Mouse (Mus musculus) cerebellum, postnatal 25 days (tissue): ENCODE data around the gene Gm9945.

Source experiments
- DNase-seq, 2 experiments: peaks; one replicate each; pipeline ENCODE4 v3.0.0; 2021; ENCODE audit warnings: mixed read lengths in 2 of 2

Gene Gm9945

DNA sequence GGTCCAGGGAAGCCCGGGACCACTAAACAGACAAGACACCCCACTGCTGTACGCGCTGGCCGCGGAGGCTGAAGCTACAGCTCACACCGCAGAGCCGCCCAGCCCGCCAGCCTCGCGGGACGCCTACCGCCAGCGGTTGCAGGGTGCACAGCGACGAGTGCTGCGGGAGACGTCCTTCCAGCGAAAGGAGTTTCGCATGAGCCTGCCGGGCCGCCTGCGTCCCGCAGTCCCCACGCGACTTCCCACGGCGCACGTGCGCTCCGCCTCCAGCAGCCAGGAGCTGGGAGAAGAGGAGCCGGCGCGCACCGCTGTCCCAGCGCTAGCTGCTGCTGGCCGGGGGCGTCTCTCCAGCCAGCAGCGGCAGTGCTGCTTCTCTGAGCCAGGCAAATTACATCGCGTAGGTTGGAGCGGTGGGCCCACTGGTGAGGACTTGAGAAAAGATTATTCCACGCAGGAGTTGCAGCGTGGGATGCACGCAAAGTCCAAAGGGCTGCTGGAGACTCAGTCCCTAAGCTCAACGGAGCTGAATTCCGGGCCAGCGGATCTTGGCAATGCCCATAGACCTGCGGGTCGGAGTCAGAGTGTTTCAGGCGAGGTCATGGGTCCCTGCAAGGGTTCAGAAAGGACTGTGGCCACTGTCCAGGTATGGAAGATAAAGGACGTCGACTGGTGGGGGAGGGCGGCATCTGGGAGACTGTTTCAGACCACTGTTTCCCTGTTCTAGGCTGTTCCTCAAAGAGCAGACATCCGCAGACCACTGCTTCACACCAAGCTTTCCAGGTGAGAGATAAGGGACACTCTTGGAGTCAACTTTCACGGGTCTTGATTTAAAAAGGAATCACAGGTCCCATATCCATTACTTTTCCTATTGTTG is 16.2 kb upstream of the Gm9945 start:
- peak in 1 of 2 experiments; percentile 45 for DNase-seq

DNA sequence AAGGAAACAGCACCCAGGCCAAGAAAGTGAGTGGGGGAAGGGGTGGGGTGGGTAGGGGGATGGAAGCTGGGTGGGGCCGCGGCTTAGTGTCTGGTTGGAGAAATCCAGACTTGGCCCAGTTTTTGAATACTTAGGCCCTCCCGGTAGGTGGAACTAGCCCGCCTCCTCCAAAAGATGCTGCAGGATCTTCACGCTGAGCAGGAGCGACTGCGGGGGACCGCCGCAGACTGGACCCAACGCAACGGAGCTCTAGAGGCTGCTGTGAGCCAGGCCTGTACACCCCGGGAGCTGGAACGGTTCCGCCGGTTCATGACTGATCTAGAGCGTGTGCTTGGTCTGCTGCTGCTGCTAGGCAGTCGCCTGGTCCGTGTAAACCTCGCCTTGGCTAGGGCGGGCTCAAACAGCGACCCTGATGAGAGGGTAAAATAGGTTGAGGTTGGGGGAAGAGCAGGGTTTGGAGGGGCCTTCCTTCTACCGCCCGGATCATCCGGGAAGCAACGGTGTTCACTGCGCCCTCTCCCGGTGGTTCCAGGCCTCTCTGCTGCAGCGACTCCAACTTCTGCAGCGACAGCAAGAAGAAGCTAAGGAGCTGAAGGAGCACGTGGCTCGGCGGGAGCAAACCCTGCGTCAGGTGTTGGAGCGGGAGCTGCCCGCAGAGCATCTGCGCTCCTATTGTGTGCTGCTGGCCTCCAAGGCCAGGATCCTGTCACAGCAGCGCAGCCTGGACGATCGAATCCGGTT is 13.6 kb upstream of the Gm9945 start:
- peak; percentile 94 to 95 for DNase-seq

DNA sequence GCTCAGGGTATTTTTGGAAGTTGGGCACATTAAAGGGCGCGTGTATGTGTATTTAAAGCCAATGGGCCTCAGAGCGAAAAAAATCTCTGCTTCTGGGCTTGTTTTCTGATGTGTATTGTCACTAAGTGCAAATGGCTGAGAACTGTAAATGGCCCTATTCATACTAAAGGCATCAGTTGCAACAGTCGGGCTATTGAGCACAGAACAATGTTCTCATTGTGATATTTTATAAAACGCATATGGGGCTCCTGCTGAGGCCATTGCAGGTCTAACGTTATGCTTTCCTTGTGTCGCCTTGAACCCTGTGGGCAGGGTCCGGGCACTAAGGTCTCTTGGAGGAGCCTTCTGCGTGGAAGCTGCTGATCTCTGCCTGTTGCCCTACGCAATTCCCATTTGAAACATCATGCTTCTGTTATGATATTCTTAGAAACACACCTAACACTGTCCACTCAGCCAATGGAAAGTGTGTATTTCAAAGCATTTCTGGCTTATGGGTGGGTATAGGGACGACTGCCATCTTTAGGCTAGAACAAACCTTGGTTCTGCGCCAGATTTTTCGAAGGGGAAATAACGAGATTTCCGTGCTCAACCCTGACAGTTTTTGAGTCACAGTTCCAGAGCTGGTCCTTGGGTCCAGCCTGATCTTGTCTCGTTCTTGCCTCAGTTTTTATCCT is 10.5 kb upstream of the Gm9945 start:
- peak in 1 of 2 experiments; percentile 40 for DNase-seq

DNA sequence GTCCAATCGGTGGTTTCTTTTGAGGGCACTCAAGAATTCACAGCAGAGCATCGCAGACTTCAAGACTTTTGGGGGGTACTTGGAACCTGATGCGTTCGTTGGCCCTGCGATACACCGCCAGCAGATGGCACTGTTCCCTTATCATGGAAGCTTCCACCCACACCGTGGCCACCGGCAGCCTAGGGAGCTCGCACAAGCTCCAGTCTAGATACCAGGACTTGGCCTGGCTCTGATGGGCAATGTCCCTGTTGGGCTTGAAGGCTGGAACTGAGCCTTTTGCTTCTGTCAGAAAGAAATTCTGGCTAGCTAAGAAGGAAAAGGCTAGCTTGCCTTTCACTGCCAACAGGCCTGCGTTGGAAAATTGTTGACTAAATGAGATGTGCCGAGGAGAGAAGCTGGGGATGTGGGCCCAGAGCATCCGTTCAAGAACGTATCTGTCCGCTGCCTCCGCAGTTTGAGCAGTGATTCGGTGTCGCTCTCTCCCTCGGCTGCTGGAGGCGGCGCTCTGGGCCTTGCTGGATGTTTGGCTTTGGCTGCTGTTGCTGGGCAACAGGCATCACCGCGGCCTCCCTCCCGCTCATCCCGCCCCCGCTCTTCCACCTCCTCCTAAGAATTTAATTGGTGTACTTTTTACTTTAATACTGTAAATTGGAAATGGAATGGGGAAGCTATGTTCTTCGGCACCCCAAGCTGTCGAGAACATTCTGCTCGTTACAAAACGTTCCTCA is 9.8 kb upstream of the Gm9945 start, which contains the start of gene Gm9837:
Gene Gm9837 (minus strand): TSS at position 512 of the 728 bp plus-strand sequence.
- peak; percentile 94 to 97 for DNase-seq

DNA sequence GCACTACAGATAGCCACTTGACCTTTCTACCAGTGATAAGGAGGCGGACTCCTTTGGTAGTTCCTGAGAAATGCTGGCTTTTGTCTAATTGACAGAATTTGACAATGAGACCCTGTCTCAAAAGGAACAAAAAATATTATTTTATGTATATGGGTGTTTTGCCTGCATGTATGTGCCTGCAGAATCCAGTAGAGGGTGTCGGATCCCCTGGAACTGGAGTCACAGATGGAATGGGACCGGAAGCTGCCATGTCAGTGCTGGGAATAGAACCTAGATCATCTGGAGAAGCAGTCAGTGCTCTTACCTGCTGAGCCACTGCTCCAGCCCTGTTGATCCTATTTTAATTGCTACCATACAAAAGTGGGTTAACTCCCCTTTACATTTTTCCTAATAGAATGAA is 7.3 kb upstream of the Gm9945 start:
- no peak for DNase-seq

DNA sequence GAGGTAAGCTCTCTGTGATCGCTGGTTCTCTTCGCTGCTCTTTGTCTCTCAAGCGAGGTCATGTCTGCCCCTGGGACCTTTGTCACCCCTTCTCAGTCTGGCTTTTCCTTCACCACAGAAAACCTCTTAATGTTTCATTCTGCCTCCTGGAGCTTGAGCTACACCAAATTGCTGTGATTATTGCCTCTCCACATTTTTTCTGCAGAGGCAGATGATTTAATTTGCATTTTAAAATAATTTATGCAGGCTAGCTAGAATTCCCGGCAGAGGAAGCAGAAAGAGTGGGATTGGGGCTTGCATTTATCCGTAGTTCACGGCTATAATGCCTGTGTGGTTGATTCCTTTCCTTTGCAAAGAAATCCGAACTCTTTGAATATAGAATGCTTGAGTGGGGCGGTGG is 4.3 kb upstream of the Gm9945 start:
- no peak for DNase-seq

DNA sequence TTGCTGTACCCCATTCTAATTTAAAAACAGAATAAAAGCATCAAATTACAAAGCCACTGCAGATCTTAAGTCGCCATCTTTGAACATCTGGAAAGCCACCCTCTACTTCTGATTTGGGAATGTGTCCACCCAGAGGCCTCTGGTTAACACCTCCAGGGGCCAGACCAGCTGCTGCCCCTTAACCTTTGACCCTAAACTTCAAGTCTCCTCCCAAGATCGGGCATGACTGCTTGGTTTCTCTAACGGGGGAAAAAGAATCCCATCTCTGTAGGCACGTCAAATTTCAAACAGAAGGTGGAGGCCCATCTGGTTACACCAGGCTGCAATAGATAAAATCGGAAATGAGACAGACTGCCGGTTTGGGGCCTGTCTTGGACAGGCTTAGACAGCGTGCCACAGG is 2.1 kb upstream of the Gm9945 start:
- no peak for DNase-seq

DNA sequence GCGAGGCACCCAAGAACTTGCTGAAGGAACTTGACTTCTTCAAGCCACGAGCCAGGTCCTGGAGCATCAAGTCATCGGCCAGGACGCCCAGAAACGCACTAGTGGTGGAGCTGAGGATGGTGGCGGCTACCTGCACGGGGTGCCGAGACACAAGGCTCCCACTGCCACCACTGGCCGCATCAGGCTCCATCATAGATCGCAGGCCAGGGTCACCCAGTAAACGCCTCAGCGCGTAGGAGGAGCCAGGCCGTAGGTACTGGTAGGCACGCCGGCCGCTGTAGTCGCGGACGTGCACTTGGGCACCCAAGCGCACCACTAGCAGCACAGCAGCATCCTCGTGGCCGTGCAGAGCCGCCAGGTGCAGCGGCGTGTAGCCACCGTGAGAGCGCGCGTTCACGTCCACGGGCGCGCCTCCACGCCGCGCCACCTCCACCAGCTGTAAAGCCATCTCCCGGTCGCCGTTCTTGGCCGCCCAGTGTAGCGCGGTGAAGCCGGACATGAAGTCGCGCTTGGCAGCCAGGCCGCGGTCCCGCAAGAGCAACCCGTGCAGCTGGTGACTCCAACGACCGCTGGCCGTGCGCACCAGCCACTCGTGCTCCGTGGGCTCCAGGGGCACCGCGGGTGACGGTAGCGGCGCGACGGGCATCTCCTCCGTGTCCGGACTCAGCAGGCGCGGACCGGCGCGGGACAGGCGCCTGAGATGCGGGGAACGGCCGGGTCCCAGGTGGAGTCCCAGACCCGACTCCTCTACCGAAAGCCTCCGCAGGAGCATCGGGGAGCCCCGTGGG is 1.4 kb upstream of the Gm9945 start:
- DNase-seq = peak; percentile 77

DNA sequence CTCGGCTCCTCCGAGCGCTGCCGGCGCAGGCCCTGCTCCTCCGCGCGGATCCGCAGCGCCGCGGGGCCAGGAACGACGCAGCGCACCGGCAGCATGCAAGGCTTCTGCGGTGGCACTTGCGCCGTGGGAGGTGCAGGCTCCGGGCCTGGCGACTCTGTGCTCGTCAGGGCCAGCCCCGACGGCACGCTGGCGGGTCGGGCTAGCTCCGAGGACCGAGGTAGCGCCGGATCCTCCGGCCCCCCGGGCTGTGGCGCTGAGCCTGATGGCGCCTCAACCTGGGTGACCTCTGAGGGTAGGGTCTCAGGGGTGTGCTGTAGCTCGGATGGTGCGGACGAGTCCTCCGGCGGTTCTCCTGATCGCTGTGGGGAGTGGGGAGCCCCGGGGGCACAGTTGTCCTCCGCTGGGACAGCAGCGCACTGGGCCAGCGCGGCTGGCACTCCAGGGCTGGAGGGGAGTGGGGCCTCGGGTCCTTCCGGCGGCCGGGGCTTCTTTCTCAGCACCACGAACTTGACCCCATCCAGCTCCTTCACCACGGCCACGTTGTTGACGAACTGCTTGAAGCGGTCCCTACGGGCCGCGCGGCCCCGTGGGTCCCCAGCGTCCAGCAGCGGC is 689 bp upstream of the Gm9945 start:
- peak in 1 of 2 experiments; percentile 76 for DNase-seq

DNA sequence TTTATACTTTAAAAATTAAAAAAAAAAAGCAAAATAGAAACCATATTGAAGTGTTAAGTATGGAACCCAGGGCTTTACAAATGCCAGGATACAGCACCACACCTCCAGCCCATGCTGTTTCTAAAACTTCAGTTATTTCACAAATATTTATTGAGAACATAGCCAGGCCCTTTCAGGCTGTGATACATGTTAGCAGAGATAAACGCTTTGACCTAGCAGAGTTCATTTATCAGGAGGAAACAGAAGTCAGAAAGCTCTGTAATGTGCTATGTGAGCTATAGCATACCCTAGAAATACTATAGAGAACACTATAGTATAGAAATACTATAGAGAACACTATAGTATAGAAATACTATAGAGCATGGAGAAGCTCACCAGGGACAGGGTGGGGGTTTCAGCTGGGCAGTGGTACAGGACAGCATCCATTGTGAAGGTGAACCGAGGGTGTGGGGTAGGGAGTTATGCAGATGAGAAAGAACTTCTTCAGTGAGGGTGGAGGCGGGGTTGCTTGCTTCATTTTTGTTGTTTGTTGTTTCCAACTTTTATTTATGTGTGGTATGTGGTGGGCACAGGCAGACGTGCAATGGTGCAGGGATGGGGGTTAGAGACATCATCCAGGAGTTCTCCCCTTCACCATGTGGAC is 1.2 kb downstream of the Gm9945 start:
- DNase-seq = no peak

DNA sequence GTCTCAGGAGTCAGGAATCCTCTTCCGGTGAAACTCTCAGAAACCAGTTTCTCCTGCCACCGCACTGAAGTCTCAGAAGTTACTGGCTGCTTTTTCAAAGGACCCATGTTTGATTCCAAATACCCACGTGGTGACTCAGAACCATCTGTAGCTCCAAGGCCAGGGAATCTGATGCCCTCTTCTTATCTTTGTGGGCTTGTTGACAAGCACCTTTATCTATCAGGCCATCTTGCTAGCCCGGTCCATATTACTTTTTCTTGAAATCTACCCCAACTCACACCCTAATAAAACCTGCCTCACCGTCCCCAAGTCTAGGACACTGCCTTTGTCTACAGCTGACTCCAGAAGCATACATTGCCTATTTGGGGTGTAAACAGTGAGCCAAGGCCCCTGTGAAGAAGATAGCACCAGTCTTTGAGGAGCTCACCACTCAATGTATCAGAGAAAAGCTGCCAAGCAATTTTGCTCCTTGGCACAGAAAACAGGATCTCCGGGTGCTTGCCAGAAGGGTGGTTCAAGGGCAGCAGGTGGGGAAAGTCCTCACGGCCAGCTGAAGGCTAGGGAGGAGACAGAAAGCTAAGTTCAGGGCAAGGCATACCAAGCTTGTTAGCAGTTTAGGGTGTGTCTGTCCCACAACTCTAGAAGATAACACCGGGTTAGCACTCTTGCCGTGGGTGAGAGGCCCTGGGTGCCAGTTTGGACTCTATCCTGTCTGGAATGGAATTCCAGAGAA is 3.4 kb downstream of the Gm9945 start:
- peak; percentile 69 to 70 for DNase-seq

DNA sequence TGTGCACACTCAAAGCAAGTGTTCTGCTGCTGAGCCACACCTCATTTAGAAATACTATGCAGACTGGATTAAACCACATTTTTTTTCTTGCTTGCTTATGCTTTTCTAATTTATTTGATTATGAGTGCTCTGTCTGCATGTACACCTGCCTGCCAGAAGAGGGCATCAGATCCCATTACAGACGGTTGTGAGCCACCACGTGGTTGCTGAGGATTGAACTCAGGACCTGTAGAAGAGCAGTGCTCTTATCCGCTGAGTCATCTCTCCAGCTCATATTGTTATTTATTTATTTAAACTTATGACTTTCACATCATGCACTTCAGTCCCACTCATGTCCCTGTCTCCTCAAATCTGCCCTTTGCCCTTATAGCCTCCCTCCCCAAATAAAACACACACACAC is 5.8 kb downstream of the Gm9945 start:
- no peak for DNase-seq

DNA sequence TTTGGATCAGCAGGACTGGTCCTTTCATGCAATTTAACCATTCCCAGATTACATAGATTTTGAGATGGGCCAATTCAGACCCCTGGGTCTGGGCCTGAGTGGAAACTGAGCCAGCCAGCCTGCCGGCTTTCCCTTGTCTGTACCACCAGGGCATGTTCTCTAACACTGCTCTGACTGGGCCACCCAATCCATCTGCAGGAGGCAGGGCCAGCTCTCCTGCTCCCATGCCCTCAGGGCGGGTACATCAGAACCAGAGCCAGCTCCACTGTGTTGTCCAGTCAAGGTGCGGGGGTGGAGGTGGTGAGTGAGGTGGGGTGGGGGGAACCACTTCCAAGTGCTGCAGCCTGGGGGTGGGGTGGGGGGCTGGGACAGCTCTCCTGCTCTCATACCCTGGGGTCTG is 6.4 kb downstream of the Gm9945 start:
- DNase-seq = no peak

DNA sequence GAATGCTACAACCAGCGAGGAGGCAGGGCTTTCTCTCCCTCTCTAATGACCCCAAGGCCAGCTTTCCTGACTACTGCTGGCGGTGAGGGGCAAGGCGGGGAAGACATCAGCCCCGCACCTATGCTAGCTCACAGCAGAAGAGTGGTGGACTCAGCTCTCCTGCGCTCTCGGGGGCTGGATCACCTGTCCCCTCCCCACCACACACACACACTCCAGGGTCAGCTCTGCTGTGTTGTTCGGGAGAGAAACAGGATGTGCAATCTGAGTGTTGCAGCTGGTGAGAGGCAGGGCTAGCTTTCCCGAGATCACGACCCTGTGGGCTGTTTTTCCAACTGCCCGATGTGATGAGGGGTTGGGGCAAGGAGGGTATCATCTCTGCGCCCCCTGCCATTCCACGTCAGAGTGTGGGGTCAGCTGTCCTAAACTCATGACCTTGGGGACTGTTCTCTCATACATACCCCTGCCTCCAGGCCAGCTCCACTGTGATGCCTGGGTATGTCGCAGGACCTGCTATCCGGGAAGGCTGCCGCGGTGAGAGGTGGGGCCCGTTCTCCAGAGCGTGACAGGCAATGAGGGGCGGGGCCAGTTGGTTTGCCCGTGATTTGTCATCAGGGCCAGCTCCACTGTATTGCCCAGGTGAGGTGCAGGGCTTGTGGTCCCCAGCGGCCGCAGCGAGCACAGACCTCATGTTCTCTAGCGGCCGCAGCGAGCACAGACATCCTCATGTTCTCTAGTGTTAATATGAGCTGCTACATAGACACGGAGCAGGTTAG is 7.0 kb downstream of the Gm9945 start:
- peak; percentile 82 to 88 for DNase-seq

DNA sequence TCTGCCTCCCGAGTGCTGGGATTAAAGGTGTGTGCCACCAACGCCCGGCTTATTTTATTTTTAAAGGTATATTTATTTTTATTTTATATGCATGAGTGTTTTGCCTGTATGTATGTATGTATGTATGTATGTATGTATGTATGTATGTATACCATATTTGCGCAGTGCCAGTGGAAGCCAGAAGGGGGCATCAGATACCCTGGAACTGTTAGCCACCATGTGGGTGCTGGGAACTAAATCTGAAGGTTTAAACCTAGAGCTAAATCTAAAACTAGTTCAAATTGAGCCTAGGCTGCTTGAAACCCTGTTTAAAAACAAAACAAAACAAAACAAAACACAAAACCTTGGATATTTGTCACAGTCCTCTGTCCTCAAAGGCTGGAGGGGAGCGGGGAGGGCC is 9.0 kb downstream of the Gm9945 start:
- DNase-seq = no peak

DNA sequence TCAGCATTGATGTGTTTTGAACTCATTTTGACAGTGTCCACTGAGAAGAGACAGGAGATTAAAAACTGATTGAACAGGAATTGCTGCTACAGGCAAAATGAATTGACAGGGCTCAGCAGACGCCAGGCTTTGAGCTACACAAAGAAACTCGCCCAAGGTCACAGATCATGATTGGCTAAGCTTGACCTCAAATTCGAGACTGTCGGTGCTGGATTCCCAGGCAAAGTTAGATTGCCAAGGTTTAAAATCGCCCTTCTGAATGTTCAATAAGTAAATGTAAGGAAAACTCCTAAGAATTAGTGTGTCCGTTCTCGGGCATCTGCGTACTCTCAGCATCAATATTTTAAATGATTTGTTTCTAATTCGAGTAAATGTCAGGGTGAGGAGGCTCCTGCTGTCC is 9.5 kb downstream of the Gm9945 start:
- no peak for DNase-seq

DNA sequence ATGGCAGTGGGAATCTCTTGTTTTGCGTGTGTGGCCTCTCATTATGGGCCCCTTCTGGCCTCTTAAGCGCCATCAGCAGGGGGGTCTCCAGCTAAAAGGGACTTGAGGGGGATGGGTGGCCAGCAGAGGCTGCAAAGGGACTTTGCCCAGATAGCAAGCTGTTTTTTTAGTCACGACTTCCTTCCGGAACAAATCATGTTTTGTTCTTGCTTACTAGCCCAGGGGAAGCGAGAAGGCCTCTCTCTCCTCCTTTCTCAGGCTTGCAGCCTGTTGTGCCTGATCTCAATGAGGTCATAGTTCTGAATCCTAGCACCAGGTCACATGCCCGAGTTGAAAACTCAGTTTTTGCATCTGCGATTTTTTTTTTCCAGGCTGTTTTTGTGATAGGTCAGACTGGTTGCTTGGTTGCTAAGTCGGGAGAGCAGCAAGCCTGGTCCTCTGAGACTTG is 12.0 kb downstream of the Gm9945 start:
- no peak for DNase-seq

DNA sequence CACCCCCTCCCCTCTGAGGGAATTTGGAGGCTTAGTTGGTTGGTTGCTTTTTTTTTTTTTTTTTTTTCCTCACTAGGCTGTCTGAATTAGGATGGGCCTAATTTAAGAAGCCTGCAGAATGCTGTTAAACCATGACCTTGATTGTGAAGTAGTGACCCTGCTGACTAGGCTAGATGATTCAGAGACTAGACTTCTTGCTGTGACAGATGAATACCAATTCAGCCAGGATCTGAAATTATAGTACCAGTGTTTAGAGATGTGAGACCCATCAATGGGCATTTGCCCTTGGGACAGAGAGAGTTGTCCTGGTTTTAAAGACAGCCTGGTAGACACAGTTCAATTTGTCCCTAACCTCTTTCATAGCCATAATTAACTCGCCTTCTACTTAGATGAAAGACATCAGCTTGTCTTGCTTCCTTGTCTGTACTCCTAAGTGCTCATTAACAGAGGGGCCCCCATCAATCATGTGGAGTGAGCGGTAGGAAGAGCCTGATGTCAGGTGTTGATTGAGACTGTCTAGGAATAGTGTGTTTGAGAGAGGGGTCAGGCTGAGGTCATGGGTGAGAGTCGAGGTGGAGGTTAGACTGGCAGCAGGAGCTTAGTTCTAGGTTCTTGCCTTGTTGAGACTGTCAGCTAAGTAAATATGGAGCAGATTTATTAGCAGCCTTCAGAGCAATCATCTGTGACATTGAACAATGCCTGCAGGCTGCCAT is 13.4 kb downstream of the Gm9945 start:
- no peak for DNase-seq

DNA sequence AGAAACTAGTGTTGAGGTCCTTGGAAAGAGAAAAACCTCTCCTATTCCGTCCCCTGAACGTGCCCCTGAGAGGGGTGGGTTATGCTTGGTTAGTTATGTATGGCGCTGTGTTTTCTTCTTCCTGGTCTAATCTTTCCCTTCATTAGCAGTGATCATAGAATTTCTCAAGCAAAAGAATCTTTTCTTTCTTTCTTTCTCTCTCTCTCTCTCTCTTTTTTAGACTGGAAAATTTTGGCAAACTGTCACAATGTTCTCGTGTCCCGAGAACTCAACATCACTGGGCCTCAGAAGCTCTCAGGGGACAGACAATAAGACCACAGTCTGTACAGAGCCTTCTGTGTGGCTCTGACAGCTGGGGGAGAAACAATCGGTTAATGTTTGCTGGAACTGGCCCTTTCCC is 15.5 kb downstream of the Gm9945 start:
- DNase-seq = no peak
